Mouse (Mus musculus): ENCODE measurements around the gene Acan.
A peak's percentile ranks its signal among the peaks of the same experiment; 100 is the strongest.

- TF ChIP-seq CTCF (IDR thresholded peaks at IDR 0.05; ENCODE audit: borderline replicate concordance, extremely low read depth, insufficient read depth, insufficient read length) (0 out of 2 replicates have a peak, but pooled peaks have one; percentile 3), POLR2A (IDR thresholded peaks at IDR 0.05; ENCODE audit: borderline replicate concordance, extremely low read depth, insufficient read depth, insufficient read length, poor library complexity, severe bottlenecking) (no peak)
Observed at GRCm38 (mm10) chr7:79133391-79133790, 80.1 kb downstream of the Acan start.
